Mouse (Mus musculus) adrenal gland, adult 2 months (tissue): ENCODE measurements around the gene Naaladl2. TPM values are rescaled to one million over a fixed set of nuclear protein-coding genes. Genes with fewer than 3 reads are reported as not detected.

ENCODE experiments used
- DNase-seq: peaks from one replicate; pipeline ENCODE4 v3.0.0; 2021
- polyA plus RNA-seq: library from polyadenylated mRNA; depleted of rRNA; stranded (reverse); fragments of >200 nt; gene quantifications from 2 replicates; pipeline ENCODE4 v1.2.3, GENCODE M21; 2012
- total RNA-seq, 2 experiments: library from RNA; stranded (reverse); gene quantifications; 2 replicates each; pipeline ENCODE4 v1.2.3; 2021

Gene Naaladl2
- total and polyA plus RNA-seq, 3 experiments = 0.90 to 4.1 (median 2.3) TPM

DNA sequence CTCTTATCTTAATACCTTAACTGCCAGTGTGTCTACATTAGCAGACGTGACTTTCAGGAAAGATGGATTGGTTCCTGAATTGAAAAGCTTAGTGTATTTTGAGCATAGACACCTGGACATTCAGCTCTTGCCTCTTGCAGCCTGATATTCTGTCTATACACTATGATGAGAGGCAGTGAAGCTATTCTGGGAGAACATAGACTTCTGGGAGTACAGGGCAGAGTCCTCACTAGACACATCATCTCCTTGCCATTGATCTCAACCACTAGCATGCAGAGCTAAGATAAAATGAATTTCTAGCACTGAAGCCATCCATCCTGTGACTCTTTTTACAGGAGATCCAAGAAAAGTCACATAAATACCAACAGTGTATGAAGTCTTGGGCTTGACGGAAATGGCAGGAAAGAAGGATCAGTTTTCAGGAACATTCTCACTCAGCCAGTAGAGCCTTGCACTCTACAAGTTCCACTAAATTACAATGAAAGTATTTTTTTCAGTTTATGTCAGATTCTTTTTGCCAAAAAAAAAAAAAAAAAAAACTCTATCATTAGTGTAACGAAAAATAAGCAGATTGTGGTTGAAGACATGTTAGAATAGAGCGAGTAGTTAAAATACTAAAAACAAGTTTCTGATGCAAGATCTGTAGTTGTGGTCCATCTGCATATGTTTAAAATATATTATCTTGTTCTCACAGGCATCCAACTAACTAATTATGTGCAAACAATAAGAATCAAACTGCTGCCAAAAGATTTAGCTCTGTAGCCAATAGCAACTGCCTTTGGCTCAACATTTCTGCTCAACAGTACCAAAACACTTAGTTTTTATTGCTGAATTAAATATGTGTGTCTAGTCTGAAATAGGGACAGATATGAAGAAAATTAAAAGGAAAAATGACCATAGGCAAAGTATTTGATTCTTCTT lies 1171.1 kb downstream of the Naaladl2 start:
- DNase-seq = no peak

DNA sequence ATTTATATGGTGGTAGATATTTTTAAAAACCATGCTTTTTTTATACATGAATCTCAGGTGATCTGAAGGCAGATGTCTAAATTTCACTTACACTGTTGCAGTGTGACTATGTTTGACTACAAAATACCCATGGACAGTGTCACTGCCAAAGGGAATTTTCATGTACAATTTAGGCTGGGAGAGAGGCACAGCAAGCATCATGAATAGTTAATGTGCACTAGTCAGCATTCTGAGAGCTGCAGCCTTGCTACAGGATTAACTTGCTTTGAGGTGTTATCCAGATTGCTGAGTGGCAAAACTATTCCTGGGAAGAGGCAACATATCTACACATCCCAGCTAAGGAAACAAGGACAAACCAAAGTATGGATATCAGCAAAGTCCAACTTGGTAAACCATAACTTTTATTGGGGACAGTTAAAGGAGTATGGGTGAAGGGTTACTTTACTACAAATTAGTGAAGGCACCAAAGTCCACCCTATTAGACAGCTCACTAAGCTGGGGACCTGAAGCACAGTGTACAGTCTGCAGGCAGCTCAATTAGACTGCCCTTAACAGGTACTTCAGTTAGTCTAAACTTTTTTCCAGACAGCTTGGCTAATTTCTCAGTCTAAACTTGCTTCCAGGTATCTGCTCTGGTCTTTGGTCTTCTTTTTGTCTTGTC lies 1181.0 kb downstream of the Naaladl2 start:
- DNase-seq = no peak

DNA sequence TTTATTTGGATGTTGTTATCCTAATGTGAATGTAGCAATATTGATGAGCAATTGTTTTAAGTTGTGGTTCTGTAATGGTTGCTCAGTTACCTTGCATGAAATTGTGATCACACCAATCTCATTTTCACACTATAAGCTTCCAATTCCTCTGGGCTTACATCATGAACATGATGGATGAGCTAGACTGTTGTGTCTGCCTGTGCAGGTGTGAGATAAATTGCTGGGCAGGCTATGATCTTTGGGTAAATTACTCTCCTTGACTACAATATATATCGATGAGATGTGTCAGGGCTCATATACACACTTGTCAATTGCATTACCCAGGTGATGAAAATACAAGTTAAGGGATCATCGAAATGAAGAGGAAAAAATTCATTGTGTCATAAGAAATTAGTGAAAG lies 1197.9 kb downstream of the Naaladl2 start:
- no peak for DNase-seq

DNA sequence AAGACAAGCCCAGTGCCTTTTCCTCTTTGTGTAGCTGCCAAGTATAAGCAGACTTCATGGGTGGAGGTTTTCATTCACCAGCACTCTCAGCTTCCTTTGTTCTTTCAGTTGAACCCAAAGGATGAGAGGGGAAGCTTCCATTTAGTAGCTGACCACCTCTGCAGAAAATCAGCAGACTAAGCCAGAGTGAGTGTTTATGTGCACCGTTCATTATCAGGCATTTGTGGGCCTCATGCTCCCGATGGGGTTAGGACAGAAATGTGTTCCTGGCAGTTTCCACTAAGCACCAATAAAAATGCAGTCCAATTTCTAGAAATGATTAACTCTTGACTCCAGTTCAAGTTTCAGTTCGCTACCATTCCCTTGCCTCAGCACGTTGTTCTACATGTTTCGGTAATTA lies 1206.8 kb downstream of the Naaladl2 start:
- no peak for DNase-seq

DNA sequence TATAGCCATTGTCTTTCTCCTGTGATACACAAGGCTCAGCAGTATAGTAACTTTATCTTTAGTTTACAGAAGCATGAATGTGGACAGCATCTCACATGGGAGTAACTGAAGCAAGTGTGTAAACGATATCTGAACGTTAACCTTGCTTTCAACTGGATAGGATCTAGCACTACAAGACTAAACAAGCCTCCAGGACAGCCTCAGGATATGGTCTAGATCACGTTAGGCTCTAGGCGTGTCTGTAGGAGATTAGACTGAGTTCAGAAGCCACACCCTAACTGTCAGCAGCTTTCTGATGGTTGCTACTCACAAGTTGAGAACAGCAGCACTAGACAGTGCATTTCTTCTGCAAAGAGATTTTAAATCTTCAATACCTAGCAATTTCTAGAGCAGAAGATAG lies 1216.0 kb downstream of the Naaladl2 start:
- DNase-seq = no peak

DNA sequence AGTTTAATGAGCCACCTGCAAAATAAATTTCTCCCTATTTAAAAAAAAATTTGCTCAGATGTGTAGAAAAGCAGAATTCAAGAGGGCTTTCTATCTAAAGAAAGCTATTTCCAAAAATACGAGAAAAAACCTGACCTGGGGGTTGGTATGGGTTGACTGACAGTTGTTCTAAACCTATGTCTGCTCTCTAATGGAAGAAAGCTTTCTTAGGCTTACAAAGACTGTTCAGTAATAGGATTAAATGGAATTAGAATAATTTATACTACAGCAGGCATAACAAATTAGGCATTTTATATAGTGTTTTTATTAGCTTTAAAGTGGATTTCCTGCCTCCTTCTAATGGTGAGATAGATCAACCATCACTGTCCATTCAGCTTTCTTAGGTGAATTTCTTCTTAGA lies 1236.4 kb downstream of the Naaladl2 start:
- DNase-seq = no peak

DNA sequence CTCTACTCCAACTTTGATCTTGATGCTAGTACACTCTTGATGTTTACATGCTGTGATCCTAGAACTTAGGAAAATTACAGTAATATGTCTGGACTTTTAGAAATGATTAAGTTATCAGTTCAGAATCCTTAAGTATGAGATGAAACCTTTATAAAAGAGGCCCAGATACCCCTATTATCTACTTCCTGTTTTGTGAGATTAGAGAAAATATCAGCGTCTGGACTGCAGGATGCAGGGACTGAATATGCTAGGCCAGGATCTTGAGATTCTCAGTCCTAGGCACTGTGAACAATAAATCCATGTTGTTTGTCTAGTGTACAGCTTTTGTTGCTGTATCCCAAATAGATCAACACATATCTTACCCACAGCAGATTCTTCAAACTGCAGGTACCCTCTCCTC lies 1278.4 kb downstream of the Naaladl2 start:
- no peak for DNase-seq

DNA sequence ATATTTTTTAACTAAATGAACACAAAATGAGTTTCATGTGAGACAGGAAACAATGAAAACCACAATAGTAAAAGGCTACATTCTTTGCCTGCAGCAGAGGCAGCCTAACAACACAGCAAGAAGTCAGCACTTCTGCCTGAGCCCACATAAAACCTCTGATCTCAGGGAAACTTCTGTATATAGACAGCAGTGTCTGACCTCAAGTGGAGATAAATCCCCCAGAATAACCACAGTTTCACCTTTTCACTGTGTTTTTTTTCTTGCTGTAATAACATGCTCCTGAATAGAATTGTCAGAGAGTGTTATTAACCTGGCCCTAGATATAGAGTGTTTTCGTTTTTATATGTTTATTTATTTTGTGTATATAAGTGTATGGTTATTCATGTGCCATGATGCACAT lies 1286.8 kb downstream of the Naaladl2 start:
- DNase-seq = no peak

DNA sequence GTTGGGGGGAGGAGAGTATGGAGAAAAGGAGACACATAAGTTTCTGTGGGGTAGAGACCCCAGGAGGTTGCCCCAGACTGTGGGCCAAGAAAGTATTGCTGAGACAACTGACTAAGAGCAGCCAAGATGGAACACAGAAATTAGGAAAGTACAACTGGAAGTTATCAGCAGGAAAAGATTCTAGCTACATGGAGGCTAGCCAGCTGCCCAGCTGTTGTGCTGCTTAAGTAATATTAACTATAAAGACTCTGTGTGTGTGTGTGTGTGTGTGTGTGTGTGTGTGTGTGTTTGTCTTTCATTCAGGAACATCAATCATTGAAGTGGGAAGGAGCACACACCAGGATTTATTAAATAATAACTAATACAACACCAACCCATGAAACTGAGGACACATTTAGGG lies 1326.5 kb downstream of the Naaladl2 start:
- DNase-seq = no peak

DNA sequence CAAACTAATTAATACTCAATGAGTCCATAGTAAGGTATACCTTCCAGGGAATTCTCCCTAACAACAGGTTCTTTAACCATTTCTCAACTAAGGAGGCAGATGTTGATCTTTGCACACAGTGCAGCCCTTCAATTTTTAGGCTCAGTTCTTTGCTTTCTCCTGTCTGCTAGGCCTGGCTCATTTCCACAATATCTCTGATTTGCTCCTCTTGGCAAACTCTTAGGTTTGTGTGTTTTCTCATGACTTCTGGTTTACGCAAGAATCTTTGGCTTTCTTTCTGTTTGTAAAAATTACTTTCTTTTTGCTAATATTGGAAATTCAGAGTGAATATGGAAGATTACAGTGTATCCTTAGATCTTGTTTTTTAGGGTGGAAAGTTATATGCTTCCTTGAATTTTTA lies 1385.3 kb downstream of the Naaladl2 start:
- no peak for DNase-seq
